Mouse (Mus musculus) heart, postnatal 0 days (tissue): ENCODE measurements around the gene Gng2.

Experiments
- CTCF ChIP-seq: IDR thresholded peaks from 2 replicates; pipeline ENCODE4 v1.5.1; 2016; ENCODE audit warnings: antibody characterized with exemption, control low read depth, low read depth
- EP300 ChIP-seq: IDR thresholded peaks from 2 replicates; pipeline ENCODE4 v1.6.1; 2016; ENCODE audit warnings: antibody characterized with exemption, low read depth

- TF ChIP-seq CTCF (no peak), EP300 (no peak)
Observed at GRCm38 (mm10) chr14:19985912-19986613, 8.6 kb upstream of the Gng2 start.
